Mouse (Mus musculus): ENCODE data around the gene Tm6sf1. TPM values are rescaled to one million over a fixed set of nuclear protein-coding genes. Genes with fewer than 3 reads are reported as not detected.
"Not testable (repeated sequence)": the region's sequence is repeated elsewhere in the genome, so short reads cannot be mapped to it uniquely, and the experiment has no call there.

Gene Tm6sf1
- 211 to 356 TPM (median 215 TPM) in 3 replicates for total RNA-seq (2017)

DNA sequence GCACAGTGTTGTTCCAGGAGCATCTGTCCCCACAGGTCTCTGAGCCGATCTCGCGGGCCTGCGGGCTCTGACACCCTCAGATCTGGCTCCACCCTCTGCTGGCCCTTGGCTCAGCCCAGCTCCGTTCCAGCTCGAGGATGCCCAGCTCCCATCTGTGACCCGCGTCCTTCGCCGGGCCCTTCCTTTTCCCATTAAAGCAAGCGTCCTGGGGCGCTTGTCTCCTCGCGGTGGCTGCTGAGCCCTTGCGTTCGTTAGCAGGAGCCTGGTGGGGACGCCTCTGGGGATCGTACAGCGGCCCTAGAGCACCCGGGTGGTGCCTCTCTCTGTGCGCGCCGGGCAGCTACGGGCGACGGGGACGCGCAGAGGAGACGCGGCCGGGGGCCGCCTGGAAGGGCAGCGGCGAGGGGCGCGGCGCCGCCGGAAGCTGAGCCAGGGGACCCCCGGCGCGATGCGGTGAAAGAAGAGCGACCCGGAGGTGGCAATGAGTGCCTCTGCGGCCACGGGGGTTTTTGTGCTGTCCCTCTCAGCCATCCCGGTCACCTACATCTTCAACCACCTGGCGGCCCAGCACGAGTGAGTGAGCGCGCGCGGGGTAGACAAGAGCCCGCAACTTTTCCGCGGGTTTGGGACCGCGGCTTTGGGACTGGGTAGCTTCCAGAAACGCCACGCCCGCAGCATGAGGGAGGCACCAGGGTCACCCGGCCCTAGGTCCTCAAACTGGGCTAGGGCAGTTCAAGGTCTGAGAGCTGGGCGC is at the start of gene Tm6sf1:
Gene Tm6sf1, plus strand, starts transcription at position 34 of the 754 bp plus-strand sequence.
- 0 out of 2 replicates have a peak, but pooled peaks have one; percentile 12 for ATAC-seq (replicated peaks; ENCODE audit: insufficient number of reproducible peaks, low FRiP score, low TSS enrichment, poor library complexity, severe bottlenecking)

DNA sequence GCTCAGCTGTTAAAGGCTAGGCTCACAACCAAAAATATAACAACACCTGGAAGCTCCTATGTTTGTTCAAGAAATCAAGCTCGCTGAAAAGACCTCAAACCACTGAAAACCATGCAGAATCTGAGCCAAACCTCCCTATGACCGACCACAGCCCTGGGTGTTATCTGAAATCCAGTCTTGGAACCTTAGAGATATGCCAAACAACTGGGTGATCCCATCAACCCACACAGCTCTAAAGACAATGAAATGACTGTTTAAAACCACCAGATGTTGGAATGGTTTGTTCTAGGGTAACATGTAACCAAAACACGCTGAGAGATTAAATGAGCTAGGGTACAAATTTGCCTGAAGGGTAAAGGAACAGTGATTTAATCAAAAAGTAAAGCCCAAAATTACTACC is 33.9 kb upstream of the Tm6sf1 start:
- ATAC-seq (replicated peaks; ENCODE audit: insufficient number of reproducible peaks, low FRiP score, low TSS enrichment, poor library complexity, severe bottlenecking) = no peak

DNA sequence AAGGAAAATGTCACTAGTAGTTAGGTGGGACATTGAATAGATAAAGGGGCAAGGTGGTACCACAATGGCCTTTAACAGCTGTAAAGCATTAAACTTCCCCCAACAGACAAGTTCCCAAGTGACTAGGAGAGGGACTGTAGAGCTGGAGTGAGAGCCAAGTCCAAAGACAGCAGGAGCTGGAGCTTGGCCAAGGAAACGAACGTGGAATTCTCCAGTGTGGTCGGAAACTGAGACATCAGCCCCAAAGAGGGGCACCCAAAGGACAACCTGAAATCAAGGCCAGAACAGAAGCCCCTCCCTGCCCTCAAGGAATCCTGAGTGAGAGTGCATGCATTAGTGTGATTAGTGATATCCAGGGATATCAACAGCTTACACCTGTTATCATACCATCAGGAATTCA is 33.4 kb upstream of the Tm6sf1 start:
- no peak for ATAC-seq (replicated peaks; ENCODE audit: insufficient number of reproducible peaks, low FRiP score, low TSS enrichment, poor library complexity, severe bottlenecking)

DNA sequence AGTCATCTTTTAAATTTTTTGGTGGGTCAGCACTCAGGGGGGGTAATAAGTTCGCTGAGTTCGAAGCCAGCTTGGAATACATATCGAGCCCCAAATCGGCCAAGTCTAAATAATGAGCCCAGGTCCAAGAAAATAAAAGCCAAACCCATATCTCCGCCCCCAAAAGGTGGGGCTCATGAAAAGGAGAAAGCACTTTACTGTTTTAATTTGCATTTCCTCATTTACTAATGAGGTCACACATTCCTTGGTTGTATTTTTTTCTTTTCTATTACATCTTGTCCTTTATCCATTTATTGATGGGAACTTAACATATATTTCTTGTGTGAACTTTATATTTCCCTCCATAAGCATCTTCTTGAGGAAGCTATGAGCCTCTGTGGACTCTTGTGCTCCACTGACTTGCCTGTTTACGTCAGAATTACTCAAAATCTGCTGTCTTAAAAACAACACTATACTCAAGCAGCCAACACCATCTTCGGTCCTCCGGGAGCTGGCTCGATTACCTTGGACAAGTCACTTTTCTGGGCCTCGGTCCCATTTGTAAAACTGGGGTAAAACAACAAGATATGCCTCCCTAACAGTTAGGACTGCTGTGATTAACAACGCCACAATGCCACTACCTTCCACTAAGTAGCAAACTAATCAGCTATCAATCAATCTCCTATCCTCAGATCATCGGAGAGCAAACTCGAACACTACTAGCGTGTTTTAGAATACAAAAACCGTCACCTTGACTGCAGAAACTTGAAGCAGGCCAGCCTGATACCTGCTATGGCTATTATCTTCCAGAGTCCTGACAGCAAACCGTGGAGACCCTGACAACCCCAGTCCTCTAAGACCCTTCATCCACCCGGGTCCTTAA is 30.8 kb upstream of the Tm6sf1 start:
- ATAC-seq (replicated peaks; ENCODE audit: insufficient number of reproducible peaks, low FRiP score, low TSS enrichment, poor library complexity, severe bottlenecking) = 0 out of 2 replicates have a peak, but pooled peaks have one; percentile 12

DNA sequence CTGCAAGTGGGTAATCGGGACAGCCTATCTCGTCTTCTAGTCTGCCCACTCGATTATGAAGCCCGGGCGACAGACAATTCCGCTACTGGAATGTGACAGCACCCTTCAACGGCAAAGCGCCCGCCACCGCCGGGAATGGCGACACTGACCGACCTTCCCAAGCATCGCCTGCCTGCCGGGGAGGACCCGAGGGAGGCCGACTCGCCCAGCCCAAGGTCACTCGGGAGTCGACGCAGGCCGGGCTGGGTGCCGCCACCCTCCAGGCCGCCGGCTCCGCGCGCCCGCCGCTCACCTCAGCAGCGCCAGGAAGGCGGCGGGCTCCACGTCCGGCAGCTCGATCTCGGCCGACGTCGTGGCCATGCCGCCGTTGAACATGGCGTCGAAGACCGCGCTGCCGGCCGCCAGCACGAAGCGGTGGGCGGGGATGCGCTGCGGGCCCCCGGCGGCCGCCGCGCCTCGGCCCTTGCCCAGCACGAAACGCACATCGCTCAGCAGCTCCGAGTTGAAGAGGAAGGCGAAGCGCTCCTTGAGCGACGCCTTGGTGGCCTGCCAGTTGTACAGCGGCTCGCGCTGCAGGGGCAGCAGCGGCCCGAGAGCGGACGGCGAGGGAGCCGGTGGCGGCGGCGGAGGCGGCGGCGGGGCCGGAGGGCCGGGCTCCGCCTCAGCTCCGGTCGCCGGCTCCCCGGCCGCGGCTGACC is 30.0 kb upstream of the Tm6sf1 start:
- ATAC-seq (replicated peaks; ENCODE audit: insufficient number of reproducible peaks, low FRiP score, low TSS enrichment, poor library complexity, severe bottlenecking) = peak; percentile 15; the same call in 1 of the 2 replicates

DNA sequence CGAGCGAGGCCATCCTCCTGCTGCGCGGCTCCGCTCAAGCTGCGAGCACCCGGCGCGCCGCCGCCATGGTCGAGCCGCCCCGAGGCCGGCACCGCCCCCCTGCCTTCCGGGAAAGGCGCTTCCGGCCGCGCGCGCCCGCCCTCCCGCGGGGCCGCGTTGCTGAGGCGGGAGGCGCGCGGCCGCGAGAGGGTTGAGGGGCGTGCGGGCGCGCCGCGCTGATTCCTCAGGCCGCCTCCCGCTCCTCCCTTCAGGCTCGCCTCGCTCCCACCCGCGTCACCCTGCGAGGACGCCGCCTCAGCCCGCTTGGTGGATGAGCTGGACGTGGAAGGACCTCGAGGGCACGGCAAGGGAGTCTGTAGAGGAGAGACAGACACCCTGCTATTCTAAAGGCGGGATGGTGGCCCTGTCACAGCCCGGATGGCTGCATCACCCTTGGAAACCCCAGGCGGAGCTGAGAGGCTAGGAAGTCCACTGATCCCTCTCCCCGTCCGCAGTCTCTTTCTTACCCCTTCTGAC is 29.4 kb upstream of the Tm6sf1 start, which contains the start of gene Btbd1:
Gene Btbd1, minus strand, starts transcription at position 53 of the 516 bp plus-strand sequence.
- peak; percentile 48 for ATAC-seq (replicated peaks; ENCODE audit: insufficient number of reproducible peaks, low FRiP score, low TSS enrichment, poor library complexity, severe bottlenecking)

DNA sequence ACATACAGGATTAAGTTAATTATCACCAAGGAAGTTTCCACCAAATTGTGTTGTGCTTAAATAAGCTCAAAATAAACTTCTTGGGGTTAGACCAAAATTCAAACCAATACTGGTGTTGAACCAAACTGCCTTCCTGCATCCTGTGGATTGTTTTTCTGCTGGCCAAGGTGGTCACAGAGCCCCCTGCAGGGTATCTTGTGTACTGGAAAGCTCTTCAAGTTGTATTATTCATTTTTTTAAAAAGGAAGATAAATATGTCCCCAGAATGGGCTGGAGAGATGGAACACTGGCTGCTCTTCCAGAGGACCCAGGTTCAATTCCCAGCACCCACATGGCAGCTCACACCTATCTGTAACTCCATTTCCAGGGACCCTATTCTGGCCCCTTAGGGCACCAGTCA is 24.0 kb upstream of the Tm6sf1 start:
- no peak for ATAC-seq (replicated peaks; ENCODE audit: insufficient number of reproducible peaks, low FRiP score, low TSS enrichment, poor library complexity, severe bottlenecking)

DNA sequence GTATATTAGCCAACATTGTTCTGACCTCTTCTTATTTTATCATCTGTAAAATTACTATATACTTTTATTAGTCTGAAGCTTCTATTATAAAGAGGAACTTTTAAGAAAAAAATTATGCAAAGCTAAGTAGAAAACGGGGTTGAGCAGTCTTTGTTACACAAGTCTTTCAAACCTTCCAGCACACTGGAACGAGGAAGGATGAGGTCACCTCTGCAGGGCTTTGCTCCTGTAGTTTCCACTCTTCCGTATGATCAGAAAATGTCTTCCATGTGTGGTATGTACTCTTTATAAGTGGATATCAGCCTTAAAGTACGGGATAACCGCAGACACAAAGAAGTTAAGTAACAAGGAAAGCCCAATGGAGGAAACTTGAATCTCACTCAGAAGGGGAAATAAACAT is 23.4 kb upstream of the Tm6sf1 start:
- 0 out of 2 replicates have a peak, but pooled peaks have one; percentile 53 for ATAC-seq (replicated peaks; ENCODE audit: insufficient number of reproducible peaks, low FRiP score, low TSS enrichment, poor library complexity, severe bottlenecking)

DNA sequence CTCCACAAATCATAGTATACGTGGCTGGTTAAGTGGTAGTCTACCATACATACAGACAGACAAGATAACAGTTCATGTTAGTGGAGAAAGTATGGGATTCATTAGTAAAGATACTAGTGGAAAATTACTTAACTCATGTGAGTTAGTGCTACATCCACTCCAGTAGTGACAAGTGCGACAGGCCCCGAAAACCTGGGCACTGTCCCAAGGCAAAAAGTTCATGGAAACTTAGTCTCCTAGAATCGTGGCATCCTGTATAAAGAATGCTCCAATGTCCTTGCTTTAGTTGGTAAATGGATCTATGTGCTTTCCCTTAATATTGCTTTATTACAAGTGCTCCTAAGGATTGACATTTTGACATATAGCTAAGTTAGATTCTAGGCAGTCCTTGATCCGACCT is 21.0 kb upstream of the Tm6sf1 start:
- ATAC-seq (replicated peaks; ENCODE audit: insufficient number of reproducible peaks, low FRiP score, low TSS enrichment, poor library complexity, severe bottlenecking) = not testable (repeated sequence)

DNA sequence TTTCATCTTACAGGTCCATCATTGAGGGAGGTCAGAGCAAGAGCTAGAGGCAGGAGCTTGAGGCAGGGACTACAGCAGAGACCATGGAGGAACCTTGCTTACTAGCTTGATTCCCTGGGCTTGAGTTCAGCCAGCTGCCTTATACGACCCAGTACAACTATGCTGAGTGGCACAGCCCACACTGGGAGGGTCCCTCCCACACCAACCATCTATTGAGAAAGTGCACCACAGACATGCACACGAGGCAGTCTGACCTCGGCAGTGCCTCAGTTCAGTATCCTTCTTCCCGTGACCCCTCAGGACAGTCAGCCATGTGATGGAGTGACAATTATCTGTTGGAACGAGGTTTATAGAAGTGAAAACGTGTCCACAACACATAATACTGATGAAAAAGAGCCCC is 19.1 kb upstream of the Tm6sf1 start:
- no peak for ATAC-seq (replicated peaks; ENCODE audit: insufficient number of reproducible peaks, low FRiP score, low TSS enrichment, poor library complexity, severe bottlenecking)

DNA sequence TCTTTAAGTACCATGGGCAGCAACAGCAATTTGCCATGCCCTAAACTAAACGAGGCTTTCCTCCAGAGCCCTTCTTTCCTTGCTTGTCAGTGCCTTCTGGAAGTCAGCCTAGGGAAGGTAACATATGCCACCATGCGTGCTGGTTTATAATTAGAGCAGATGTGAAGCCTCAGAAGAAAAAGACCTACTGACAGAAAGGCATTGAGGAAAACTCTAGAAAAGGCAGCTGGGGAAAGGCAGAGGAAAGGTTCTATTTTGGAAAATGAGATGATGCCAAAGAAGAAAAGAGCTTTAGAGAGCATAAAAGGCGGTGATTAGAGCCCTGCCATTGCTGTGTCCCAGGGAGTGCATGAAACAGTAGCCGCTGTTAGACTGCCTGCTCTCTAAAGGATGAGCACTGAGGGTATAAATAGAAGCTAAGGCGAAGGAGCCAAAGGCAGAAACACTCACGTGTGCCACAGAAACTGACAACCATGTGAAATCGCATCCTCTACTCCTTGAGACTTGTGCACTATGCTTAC is 18.1 kb upstream of the Tm6sf1 start:
- ATAC-seq (replicated peaks; ENCODE audit: insufficient number of reproducible peaks, low FRiP score, low TSS enrichment, poor library complexity, severe bottlenecking) = no peak

DNA sequence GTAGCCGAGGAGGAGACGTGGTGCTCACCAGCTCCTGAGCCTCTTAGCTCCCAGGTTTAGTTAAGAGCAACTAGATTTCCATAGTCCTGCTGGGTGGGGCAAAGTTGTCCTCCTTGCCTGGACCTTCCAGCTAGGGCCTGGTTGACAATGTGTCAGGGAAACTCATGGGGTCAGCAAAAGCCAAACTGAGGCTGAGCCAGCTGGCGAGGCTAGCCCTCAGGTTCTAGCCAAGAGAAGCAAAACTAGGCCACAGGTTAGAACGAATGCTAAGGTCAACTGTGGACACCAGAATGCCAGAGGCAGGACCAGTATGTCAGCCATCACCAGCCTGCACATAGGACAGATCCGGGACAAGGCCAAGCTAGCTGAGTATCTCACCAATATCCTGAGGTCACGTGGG is 17.4 kb upstream of the Tm6sf1 start:
- no peak for ATAC-seq (replicated peaks; ENCODE audit: insufficient number of reproducible peaks, low FRiP score, low TSS enrichment, poor library complexity, severe bottlenecking)

DNA sequence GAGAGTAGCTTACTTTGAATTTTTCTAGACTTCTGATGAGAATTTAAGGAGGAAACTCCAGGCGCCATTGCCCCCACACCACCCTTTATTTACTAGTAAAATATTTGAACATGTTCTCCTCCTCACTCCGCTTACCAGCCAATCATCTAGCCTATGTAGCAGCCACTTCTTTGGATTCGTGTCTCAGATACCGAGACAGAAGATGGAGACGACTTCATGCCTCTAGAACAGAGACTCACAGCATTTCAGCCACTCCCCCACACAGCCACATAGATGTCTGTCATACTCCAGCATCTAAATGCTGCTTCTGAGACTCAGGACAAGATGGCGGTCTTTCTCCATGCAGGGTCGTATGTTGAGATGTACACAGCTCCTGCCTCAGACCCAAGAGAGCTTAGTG is 16.7 kb upstream of the Tm6sf1 start:
- no peak for ATAC-seq (replicated peaks; ENCODE audit: insufficient number of reproducible peaks, low FRiP score, low TSS enrichment, poor library complexity, severe bottlenecking)

DNA sequence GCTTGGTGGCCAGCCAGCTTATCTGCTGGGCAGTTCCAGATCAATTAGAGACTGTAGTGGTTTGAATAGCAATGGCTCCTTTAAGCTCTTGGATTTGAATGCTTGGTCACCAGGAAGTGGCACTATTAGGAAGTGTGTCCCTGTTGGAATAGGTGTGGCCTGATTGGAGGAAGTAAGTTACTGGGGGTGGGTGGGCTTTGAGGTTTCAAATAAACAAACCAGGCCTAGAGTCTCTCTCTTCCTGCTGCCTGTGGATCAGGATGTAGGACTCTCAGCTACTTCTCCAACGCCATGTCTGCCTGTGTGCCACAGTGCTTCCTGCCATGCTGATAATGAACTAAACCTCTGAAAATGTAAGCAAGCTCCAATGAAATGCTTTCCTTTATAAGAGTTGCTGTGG is 15.8 kb upstream of the Tm6sf1 start:
- ATAC-seq (replicated peaks; ENCODE audit: insufficient number of reproducible peaks, low FRiP score, low TSS enrichment, poor library complexity, severe bottlenecking) = no peak

DNA sequence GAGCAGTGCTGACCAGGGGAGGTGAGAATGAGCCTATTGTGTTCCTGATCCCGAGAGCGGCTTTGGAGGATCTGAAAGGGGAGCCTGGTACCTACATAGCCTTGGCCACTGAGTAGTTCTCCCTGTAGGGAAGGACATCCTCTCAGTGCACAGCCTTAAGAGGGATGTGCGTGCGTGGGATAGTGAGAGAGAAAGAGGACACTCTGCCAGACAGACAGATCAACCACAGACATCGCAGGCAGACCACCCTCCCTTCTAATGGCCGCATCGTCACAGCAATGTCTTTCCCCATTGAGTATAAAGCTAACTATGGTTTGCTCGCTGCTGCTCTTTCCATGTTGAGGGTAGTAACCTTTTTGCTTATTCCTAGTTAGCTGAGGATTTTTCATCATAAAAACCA is 14.9 kb upstream of the Tm6sf1 start:
- ATAC-seq (replicated peaks; ENCODE audit: insufficient number of reproducible peaks, low FRiP score, low TSS enrichment, poor library complexity, severe bottlenecking) = no peak

DNA sequence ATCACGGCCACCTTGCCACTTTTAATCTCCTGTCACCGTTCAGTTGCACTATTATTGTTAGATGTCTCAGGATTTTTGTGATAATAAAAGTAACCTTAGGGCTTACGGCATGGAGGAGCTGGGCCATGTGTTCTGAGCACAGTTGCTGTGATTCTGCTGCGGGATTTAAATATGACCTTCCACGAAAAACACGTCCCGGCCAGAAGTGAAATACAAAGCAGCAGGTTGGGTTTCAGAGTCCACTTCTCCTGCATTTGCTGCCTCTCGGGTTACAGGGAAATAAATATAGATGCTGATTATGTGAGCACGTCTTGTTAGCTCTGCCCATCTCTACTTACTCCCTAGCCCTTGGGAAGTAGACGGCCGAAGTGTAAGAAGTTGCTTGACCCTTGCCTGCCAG is 14.0 kb upstream of the Tm6sf1 start:
- ATAC-seq (replicated peaks; ENCODE audit: insufficient number of reproducible peaks, low FRiP score, low TSS enrichment, poor library complexity, severe bottlenecking) = no peak

DNA sequence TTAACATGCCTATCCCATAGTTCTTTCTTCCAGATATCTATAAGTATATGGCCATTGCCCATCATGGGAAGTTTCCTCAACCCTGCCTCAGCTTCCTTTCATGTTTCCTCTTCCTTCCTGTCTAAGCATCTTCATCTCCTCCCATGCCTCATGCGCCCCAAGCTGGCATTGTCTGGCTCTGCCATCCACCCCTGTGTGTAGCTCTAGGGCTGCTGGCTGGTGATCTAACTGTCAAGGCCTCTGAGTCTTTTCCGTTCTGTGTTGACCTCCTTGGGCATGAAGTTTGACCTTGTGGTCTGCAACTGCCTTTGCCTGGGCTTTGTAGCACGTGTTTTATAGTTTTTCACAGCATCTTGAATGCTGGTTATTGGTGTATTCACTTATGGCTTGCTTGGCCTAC is 13.5 kb upstream of the Tm6sf1 start:
- no peak for ATAC-seq (replicated peaks; ENCODE audit: insufficient number of reproducible peaks, low FRiP score, low TSS enrichment, poor library complexity, severe bottlenecking)

DNA sequence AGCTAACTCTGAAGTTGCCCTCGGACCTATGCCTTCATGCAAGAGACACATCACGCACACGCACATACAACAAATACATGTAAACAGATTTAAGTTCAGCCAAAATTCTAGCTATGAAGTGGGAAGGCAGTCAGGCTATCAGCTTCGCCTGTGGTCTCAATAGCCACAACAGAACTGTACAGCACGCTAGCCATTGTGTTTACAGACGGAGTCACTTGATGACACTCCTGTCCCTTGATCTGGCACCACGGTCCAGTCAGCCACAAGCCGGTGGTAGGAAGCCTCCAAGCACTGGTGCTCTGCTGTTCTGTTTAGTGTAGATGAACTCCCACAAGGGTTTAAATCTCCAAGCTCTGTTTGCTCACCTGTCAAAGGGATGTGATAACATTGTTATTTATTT is 12.8 kb upstream of the Tm6sf1 start:
- no peak for ATAC-seq (replicated peaks; ENCODE audit: insufficient number of reproducible peaks, low FRiP score, low TSS enrichment, poor library complexity, severe bottlenecking)

DNA sequence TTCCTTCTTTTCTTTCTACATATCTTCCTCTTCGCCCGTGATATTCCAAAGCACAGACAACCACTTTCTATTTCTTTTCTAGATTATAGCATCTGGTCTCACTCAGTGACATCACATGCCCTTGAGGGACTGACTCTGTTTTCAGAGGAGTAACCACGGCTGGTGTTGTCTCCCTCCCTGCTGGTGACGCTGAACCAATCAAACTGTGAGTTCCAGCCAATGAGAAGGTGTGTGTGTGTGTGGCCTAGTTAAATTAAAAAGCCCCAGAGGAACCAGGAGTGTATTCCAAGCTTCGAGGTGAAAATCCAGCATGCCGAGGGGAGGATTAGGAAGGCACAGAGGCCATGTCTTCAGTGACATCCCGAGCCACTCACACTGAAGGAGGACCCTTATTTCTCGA is 11.8 kb upstream of the Tm6sf1 start:
- no peak for ATAC-seq (replicated peaks; ENCODE audit: insufficient number of reproducible peaks, low FRiP score, low TSS enrichment, poor library complexity, severe bottlenecking)
